Mouse (Mus musculus): ENCODE results near the gene Glrp1.

GRCm38 (mm10) chr1:88543608-88544007 lies 33.7 kb upstream of the Glrp1 start:
- TF ChIP-seq CTCF (IDR thresholded peaks at IDR 0.05; ENCODE audit: borderline replicate concordance, control insufficient read depth, extremely low read depth, insufficient read depth, low read length, poor library complexity) (no peak), POLR2A (IDR thresholded peaks at IDR 0.05; ENCODE audit: control insufficient read depth, extremely low read depth, insufficient read depth, low read length, poor library complexity) (no peak)
